Mouse (Mus musculus): Measurements from ENCODE around the gene Castor2.

DNA sequence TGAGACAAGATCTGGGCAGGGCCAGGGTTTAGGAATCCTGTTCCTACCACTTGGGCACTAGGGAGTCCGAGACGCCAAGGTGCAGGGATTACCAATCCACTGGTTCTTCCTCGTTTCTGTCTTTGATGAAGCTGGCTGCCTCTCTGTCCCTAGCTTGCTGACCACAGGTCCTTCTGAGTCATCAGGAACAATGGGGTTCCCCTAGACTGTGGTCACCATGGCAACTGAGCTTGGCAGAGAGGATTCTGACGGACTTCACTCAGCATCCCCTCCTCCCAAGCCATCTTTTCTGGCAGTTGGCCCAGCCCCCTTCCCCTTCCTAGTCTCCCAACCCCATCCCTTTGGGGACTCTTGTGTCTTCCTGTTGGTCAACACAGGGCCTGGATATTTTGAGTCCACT, 32.1 kb downstream of the Castor2 start:
- TF ChIP-seq CTCF (IDR thresholded peaks at IDR 0.05; ENCODE audit: insufficient read depth, low read length) (no peak), POLR2A (IDR thresholded peaks at IDR 0.05; ENCODE audit: borderline replicate concordance, extremely low read depth, low read depth, low read length) (no peak)
